16 mouse cellular contexts compared by ENCODE assay signal in genomic region chr14:107688349-107688748, GRCm38 (mm10).
"Had no signal": no experiment of that assay in that cellular context is flagged by ENCODE, and none has a peak within 500 bp of the region (broad histone marks: within the 10 kb centered on the region; RNA-seq: fewer than 3 reads in every experiment).

No protein-coding gene starts in this region.

- ATAC-seq: liver, embryonic 12.5 days had no signal

- H3K4me3 ChIP-seq: kidney, embryonic 15.5 days; limb, embryonic 10.5 days; limb, embryonic 13.5 days; liver, embryonic 12.5 days; liver, embryonic 15.5 days; lung, embryonic 15.5 days had no signal

- H3K36me3 ChIP-seq: kidney, embryonic 15.5 days; limb, embryonic 10.5 days; limb, embryonic 13.5 days; liver, embryonic 12.5 days; liver, embryonic 15.5 days; lung, embryonic 15.5 days had no signal

- H3K27ac ChIP-seq: kidney, embryonic 15.5 days; limb, embryonic 10.5 days; limb, embryonic 13.5 days; liver, embryonic 12.5 days; liver, embryonic 15.5 days; lung, embryonic 15.5 days; stomach, postnatal 0 days had no signal

- H3K9me3 ChIP-seq: kidney, embryonic 15.5 days; limb, embryonic 10.5 days; limb, embryonic 13.5 days; liver, embryonic 12.5 days; liver, embryonic 15.5 days; lung, embryonic 15.5 days had no signal

- H3K4me1 ChIP-seq: kidney, embryonic 15.5 days; limb, embryonic 10.5 days; limb, embryonic 13.5 days; liver, embryonic 12.5 days; liver, embryonic 15.5 days; lung, embryonic 15.5 days had no signal

- DNase-seq: kidney, postnatal 10 days; kidney, postnatal 36 days; layer of hippocampus, postnatal 36 days; liver; lung, adult 18-20 months; lung, postnatal 10 days; lung, postnatal 36 days; midbrain, embryonic 14.5 days; thymus, postnatal 36 days had no signal

- H3K27me3 ChIP-seq: kidney, embryonic 15.5 days; limb, embryonic 13.5 days; liver, embryonic 12.5 days; liver, embryonic 15.5 days; lung, embryonic 15.5 days had no signal
